Mouse (Mus musculus) liver, embryonic 14.5 days (tissue): ENCODE results near the gene Gsn.

Experiments
- CTCF ChIP-seq: IDR thresholded peaks from 2 replicates; pipeline ENCODE4 v1.5.1; 2016; ENCODE audit warnings: antibody characterized with exemption, low read depth, control low read depth
- EP300 ChIP-seq: IDR thresholded peaks from 2 replicates; pipeline ENCODE4 v1.6.1; 2016; ENCODE audit warnings: antibody characterized with exemption, low read depth

GRCm38 (mm10) chr2:35260291-35260690 is 4.1 kb downstream of the Gsn start:
- no peak for TF ChIP-seq CTCF
- no peak for TF ChIP-seq EP300
